9 mouse cellular contexts compared by ENCODE assay signal in genomic region chr7:43678517-43678916, GRCm38 (mm10). TPM values are rescaled to one million over a fixed set of nuclear protein-coding genes. Genes with fewer than 3 reads are reported as not detected.
A peak's percentile ranks its signal among the peaks of the same experiment; 100 is the strongest.
DNase-seq lines count a peak whose midpoint lies in the region; ATAC-seq and TF ChIP-seq lines count a peak whose summit lies in the region.
"Had no signal": no experiment of that assay in that cellular context is flagged by ENCODE, and none has a peak within 500 bp of the region (broad histone marks: within the 10 kb centered on the region; RNA-seq: fewer than 3 reads in every experiment).

No protein-coding gene starts in this region.

- H3K4me1 ChIP-seq in neural tube, embryonic 15.5 days: no peaks in the 10 kb centered on the region
- no peaks in the 10 kb centered on the region for H3K4me1 ChIP-seq in hindbrain, postnatal 0 days (ENCODE audit: insufficient read depth, low read length)

- ATAC-seq in neural tube, embryonic 15.5 days (ENCODE audit: low FRiP score): no peak
- no peak for ATAC-seq in hindbrain, postnatal 0 days
- 0 out of 2 replicates have a peak, but pooled peaks have one; percentile 56 for ATAC-seq in megakaryocyte-erythroid progenitor cell, adult 5-6 weeks (replicated peaks; ENCODE audit: low FRiP score, low TSS enrichment, poor library complexity, severe bottlenecking)
- no peak for ATAC-seq in erythroblast, adult 5-6 weeks (replicated peaks; ENCODE audit: low FRiP score, poor library complexity, severe bottlenecking)

- peak; percentile 45 for DNase-seq in gastrocnemius, adult 2 months
- no peak for DNase-seq in gastrocnemius, postnatal 25 days
- DNase-seq in neural tube, embryonic 10.5 days (ENCODE audit: extremely low spot score, low spot score): peak; percentile 30
- DNase-seq in ZHBTc4 (ENCODE audit: low read depth, low spot score): peak; percentile 55
- peak; percentile 15 for DNase-seq in hindbrain, postnatal 0 days (ENCODE audit: low spot score)

- no peak overlapping the region for H3K9ac ChIP-seq in neural tube, embryonic 15.5 days (replicated peaks)
- H3K9ac ChIP-seq in hindbrain, postnatal 0 days (replicated peaks; ENCODE audit: low read length): no peak overlapping the region

- intact Hi-C loops in gastrocnemius, adult 2 months (cut with DNase I): loop anchor here (10.0 kb wide), 1 partner anchor 394 kb away; no protein-coding TSS in a partner anchor

- no peak overlapping the region for H3K27ac ChIP-seq in gastrocnemius, adult 2 months
- H3K27ac ChIP-seq in neural tube, embryonic 15.5 days (replicated peaks): no peak overlapping the region
- no peak overlapping the region for H3K27ac ChIP-seq in hindbrain, postnatal 0 days

- H3K27me3 ChIP-seq in neural tube, embryonic 15.5 days (replicated peaks): no peaks in the 10 kb centered on the region
- no peaks in the 10 kb centered on the region for H3K27me3 ChIP-seq in hindbrain, postnatal 0 days (ENCODE audit: insufficient read depth, low read length)

- H3K4me3 ChIP-seq in gastrocnemius, adult 2 months: no peak overlapping the region
- no peak overlapping the region for H3K4me3 ChIP-seq in neural tube, embryonic 15.5 days (replicated peaks)
- H3K4me3 ChIP-seq in hindbrain, postnatal 0 days (ENCODE audit: low read length): no peak overlapping the region
- H3K4me3 ChIP-seq: myocyte had no signal

- H3K4me2 ChIP-seq in neural tube, embryonic 15.5 days: no peak overlapping the region
- H3K4me2 ChIP-seq in hindbrain, postnatal 0 days (ENCODE audit: low read depth, low read length): no peak overlapping the region

- TF ChIP-seq CTCF in gastrocnemius, adult 2 months (IDR thresholded peaks at IDR 0.05): peak; percentile 72
- TF ChIP-seq CTCF in hindbrain, postnatal 0 days (IDR thresholded peaks at IDR 0.05; ENCODE audit: low read depth): peak; percentile 66

- peaks cover 43% of the 10 kb centered on the region for H3K36me3 ChIP-seq in neural tube, embryonic 15.5 days
- peaks cover 38% of the 10 kb centered on the region for H3K36me3 ChIP-seq in hindbrain, postnatal 0 days (ENCODE audit: insufficient read depth, low read length)

- H3K9me3 ChIP-seq in neural tube, embryonic 15.5 days (replicated peaks): no peaks in the 10 kb centered on the region
- no peaks in the 10 kb centered on the region for H3K9me3 ChIP-seq in hindbrain, postnatal 0 days (ENCODE audit: low read length)

RNA-seq across cellular contexts. Expression of gene Ctu1, which starts 6.7 kb away (rescaled TPM):
- total RNA-seq in gastrocnemius, adult 2 months (2021): 1 to 10 TPM; 1.8 to 2.9 TPM
- total RNA-seq in gastrocnemius, postnatal 25 days (2021): 1 to 10 TPM; 2.1 to 2.3 TPM
- polyA plus RNA-seq in neural tube, embryonic 15.5 days (2015; fragmentation: Nextera tagmentation; extraction: Ambion mirVana): 19.9 and 22.3 TPM in 2 replicates
- total RNA-seq in hindbrain, postnatal 0 days (2014; rRNA removed): 32.4 and 36.4 TPM in 2 replicates
- polyA plus RNA-seq in hindbrain, postnatal 0 days (2015; fragmentation: Nextera tagmentation; extraction: Ambion mirVana): 14.5 and 14.7 TPM in 2 replicates
- total RNA-seq in megakaryocyte-erythroid progenitor cell, adult 5-6 weeks (2014; fragmentation: Nextera tagmentation): 8.6 and 13.2 TPM in 2 replicates
- total RNA-seq in megakaryocyte-erythroid progenitor cell, adult 5-6 weeks (2017): 5.3 and 8.8 TPM in 2 replicates
- 1.0 TPM in 1 of 2 replicates, not detected in the other for total RNA-seq in erythroblast, adult 5-6 weeks (2015; ENCODE audit: low replicate concordance)
- total RNA-seq in erythroblast, adult 5-6 weeks (2017; ENCODE audit: low replicate concordance): 0.42 and 1.6 TPM in 2 replicates

RNA-seq across cellular contexts. Expression of gene Klk14, which starts 11.7 kb away (rescaled TPM):
- total RNA-seq in gastrocnemius, adult 2 months (2021): not detected
- not detected for total RNA-seq in gastrocnemius, postnatal 25 days (2021)
- polyA plus RNA-seq in neural tube, embryonic 15.5 days (2015; fragmentation: Nextera tagmentation; extraction: Ambion mirVana): not detected in 2 replicates
- total RNA-seq in hindbrain, postnatal 0 days (2014; rRNA removed): not detected in 2 replicates
- polyA plus RNA-seq in hindbrain, postnatal 0 days (2015; fragmentation: Nextera tagmentation; extraction: Ambion mirVana): not detected in 2 replicates
- total RNA-seq in megakaryocyte-erythroid progenitor cell, adult 5-6 weeks (2014; fragmentation: Nextera tagmentation): not detected in 2 replicates
- total RNA-seq in megakaryocyte-erythroid progenitor cell, adult 5-6 weeks (2017): not detected in 2 replicates
- total RNA-seq in erythroblast, adult 5-6 weeks (2015; ENCODE audit: low replicate concordance): not detected in 2 replicates
- total RNA-seq in erythroblast, adult 5-6 weeks (2017; ENCODE audit: low replicate concordance): not detected in 2 replicates
- polyA plus RNA-seq: myocyte had no signal

RNA-seq across cellular contexts. Expression of gene Siglece, which starts 18.6 kb away (rescaled TPM):
- 1 to 10 TPM in 1 of 2 experiments, under 1 TPM in 1; 0.26 to 1.0 TPM for total RNA-seq in gastrocnemius, adult 2 months (2021)
- total RNA-seq in gastrocnemius, postnatal 25 days (2021): under 1 TPM; 0.31 to 0.32 TPM
- 0.23 and 0.56 TPM in 2 replicates for polyA plus RNA-seq in neural tube, embryonic 15.5 days (2015; fragmentation: Nextera tagmentation; extraction: Ambion mirVana)
- not detected in 2 replicates for total RNA-seq in hindbrain, postnatal 0 days (2014; rRNA removed)
- 0.40 and 0.48 TPM in 2 replicates for polyA plus RNA-seq in hindbrain, postnatal 0 days (2015; fragmentation: Nextera tagmentation; extraction: Ambion mirVana)
- total RNA-seq in megakaryocyte-erythroid progenitor cell, adult 5-6 weeks (2014; fragmentation: Nextera tagmentation): 0.84 TPM in 1 of 2 replicates, not detected in the other
- total RNA-seq in megakaryocyte-erythroid progenitor cell, adult 5-6 weeks (2017): 2.2 TPM in 1 of 2 replicates, not detected in the other
- 4.0 and 8.8 TPM in 2 replicates for total RNA-seq in erythroblast, adult 5-6 weeks (2015; ENCODE audit: low replicate concordance)
- total RNA-seq in erythroblast, adult 5-6 weeks (2017; ENCODE audit: low replicate concordance): 5.5 and 6.4 TPM in 2 replicates
- polyA plus RNA-seq: myocyte had no signal

RNA-seq across cellular contexts. Expression of gene Klk13, which starts 33.9 kb away (rescaled TPM):
- under 1 TPM in 1 of 2 experiments, not detected in 1; 0.22 TPM for total RNA-seq in gastrocnemius, adult 2 months (2021)
- total RNA-seq in gastrocnemius, postnatal 25 days (2021): not detected
- polyA plus RNA-seq in neural tube, embryonic 15.5 days (2015; fragmentation: Nextera tagmentation; extraction: Ambion mirVana): 0.17 and 0.38 TPM in 2 replicates
- total RNA-seq in hindbrain, postnatal 0 days (2014; rRNA removed): not detected in 2 replicates
- 0.10 and 0.32 TPM in 2 replicates for polyA plus RNA-seq in hindbrain, postnatal 0 days (2015; fragmentation: Nextera tagmentation; extraction: Ambion mirVana)
- not detected in 2 replicates for total RNA-seq in megakaryocyte-erythroid progenitor cell, adult 5-6 weeks (2014; fragmentation: Nextera tagmentation)
- not detected in 2 replicates for total RNA-seq in megakaryocyte-erythroid progenitor cell, adult 5-6 weeks (2017)
- total RNA-seq in erythroblast, adult 5-6 weeks (2015; ENCODE audit: low replicate concordance): not detected in 2 replicates
- not detected in 2 replicates for total RNA-seq in erythroblast, adult 5-6 weeks (2017; ENCODE audit: low replicate concordance)
- polyA plus RNA-seq: myocyte had no signal

RNA-seq across cellular contexts. Expression of gene Ceacam18, which starts 44.0 kb away (rescaled TPM):
- not detected for total RNA-seq in gastrocnemius, adult 2 months (2021)
- total RNA-seq in gastrocnemius, postnatal 25 days (2021): not detected
- 0.36 TPM in 1 of 2 replicates, not detected in the other for polyA plus RNA-seq in neural tube, embryonic 15.5 days (2015; fragmentation: Nextera tagmentation; extraction: Ambion mirVana)
- not detected in 2 replicates for total RNA-seq in hindbrain, postnatal 0 days (2014; rRNA removed)
- polyA plus RNA-seq in hindbrain, postnatal 0 days (2015; fragmentation: Nextera tagmentation; extraction: Ambion mirVana): 0.08 TPM in 1 of 2 replicates, not detected in the other
- not detected in 2 replicates for total RNA-seq in megakaryocyte-erythroid progenitor cell, adult 5-6 weeks (2014; fragmentation: Nextera tagmentation)
- total RNA-seq in megakaryocyte-erythroid progenitor cell, adult 5-6 weeks (2017): not detected in 2 replicates
- total RNA-seq in erythroblast, adult 5-6 weeks (2015; ENCODE audit: low replicate concordance): not detected in 2 replicates
- total RNA-seq in erythroblast, adult 5-6 weeks (2017; ENCODE audit: low replicate concordance): not detected in 2 replicates
- polyA plus RNA-seq: myocyte had no signal
